Mouse (Mus musculus) layer of hippocampus, postnatal 10 days (tissue): ENCODE measurements around the gene Stx17. TPM values are rescaled to one million over a fixed set of nuclear protein-coding genes. Genes with fewer than 3 reads are reported as not detected.

Experiments used
- DNase-seq, 2 experiments: peaks; one replicate each; pipeline ENCODE4 v3.0.0; 2021; ENCODE audit warnings: low spot score in 2 of 2
- long read RNA-seq: library from polyadenylated mRNA; stranded (forward); transcript quantifications from one replicate; pipeline ENCODE4 v2.0.0, GENCODE M21; 2023
- total RNA-seq, 2 experiments: library from RNA; stranded (reverse); gene quantifications; 2 replicates each; pipeline ENCODE4 v1.2.3; 2021

The Stx17 gene
- 10 to 100 TPM; 29.7 to 32.4 TPM for total RNA-seq
- long read RNA-seq, full-length matches to known transcripts = 6 of 11 reads
- long read RNA-seq, partial matches to known transcripts = 0 of 11 reads
- long read RNA-seq, other reads (novel, unspliced or antisense) = 5 of 11 reads

- peak; percentile 78 to 88 for DNase-seq
Observed at GRCm38 (mm10) chr4:48124773-48125469, at the start of gene Stx17. Gene Stx17, plus strand, starts transcription at chr4:48124915.

- DNase-seq = peak in 1 of 2 experiments; percentile 48
Observed at GRCm38 (mm10) chr4:48076693-48077471, 47.8 kb upstream of the Stx17 start.

GRCm38 (mm10) chr4:48078213-48078612 lies 46.5 kb upstream of the Stx17 start:
- no peak for DNase-seq

- DNase-seq = peak in 1 of 2 experiments; percentile 37
Observed at GRCm38 (mm10) chr4:48079285-48080039, 45.3 kb upstream of the Stx17 start.

- no peak for DNase-seq
Observed at GRCm38 (mm10) chr4:48083452-48083851, 41.3 kb upstream of the Stx17 start.

- no peak for DNase-seq
Observed at GRCm38 (mm10) chr4:48086609-48087008, 38.1 kb upstream of the Stx17 start.

- DNase-seq = no peak
Observed at GRCm38 (mm10) chr4:48087497-48087896, 37.2 kb upstream of the Stx17 start.

- DNase-seq = no peak
Observed at GRCm38 (mm10) chr4:48093221-48093620, 31.5 kb upstream of the Stx17 start.

- no peak for DNase-seq
Observed at GRCm38 (mm10) chr4:48100217-48100616, 24.5 kb upstream of the Stx17 start.

- no peak for DNase-seq
Observed at GRCm38 (mm10) chr4:48101981-48102380, 22.7 kb upstream of the Stx17 start.

GRCm38 (mm10) chr4:48105387-48105786 lies 19.3 kb upstream of the Stx17 start:
- DNase-seq = no peak

- no peak for DNase-seq
Observed at GRCm38 (mm10) chr4:48107086-48107485, 17.6 kb upstream of the Stx17 start.

- no peak for DNase-seq
Observed at GRCm38 (mm10) chr4:48108591-48108990, 16.1 kb upstream of the Stx17 start.

- no peak for DNase-seq
Observed at GRCm38 (mm10) chr4:48110331-48110730, 14.4 kb upstream of the Stx17 start.

- DNase-seq = peak in 1 of 2 experiments; percentile 12
Observed at GRCm38 (mm10) chr4:48116191-48116590, 8.5 kb upstream of the Stx17 start.

GRCm38 (mm10) chr4:48124416-48124772 lies 321 bp upstream of the Stx17 start:
- DNase-seq = no peak

- DNase-seq = no peak
Observed at GRCm38 (mm10) chr4:48130314-48130713, 5.6 kb downstream of the Stx17 start.

GRCm38 (mm10) chr4:48131606-48132005 lies 6.9 kb downstream of the Stx17 start:
- no peak for DNase-seq

GRCm38 (mm10) chr4:48132721-48133120 lies 8.0 kb downstream of the Stx17 start:
- no peak for DNase-seq

- DNase-seq = no peak
Observed at GRCm38 (mm10) chr4:48149492-48149891, 24.8 kb downstream of the Stx17 start.

- DNase-seq = no peak
Observed at GRCm38 (mm10) chr4:48153229-48153628, 28.5 kb downstream of the Stx17 start.

- DNase-seq = no peak
Observed at GRCm38 (mm10) chr4:48155864-48156263, 31.1 kb downstream of the Stx17 start.
